Mouse (Mus musculus) MN1 (cell line): ENCODE data around the gene Ank.
A peak's percentile ranks its signal among the peaks of the same experiment; 100 is the strongest.
"Not testable (repeated sequence)": the region's sequence is repeated elsewhere in the genome, so short reads cannot be mapped to it uniquely, and the experiment has no call there.

ENCODE experiments used
- DNase-seq: peaks from one replicate; pipeline ENCODE4 v3.0.0-alpha.2; 2016; ENCODE audit warnings: low spot score

The Ank gene

GRCm38 (mm10) chr15:27466131-27467080 is at the start of gene Ank:
Gene Ank (plus strand): TSS chr15:27466677.
- DNase-seq: peak; percentile 86

GRCm38 (mm10) chr15:27418566-27419331 is 47.7 kb upstream of the Ank start:
- no peak for DNase-seq

- no peak for DNase-seq
These were observed 44.9 kb upstream of the Ank start for GRCm38 (mm10) chr15:27421531-27421930.

- DNase-seq: no peak
These were observed 38.9 kb upstream of the Ank start for GRCm38 (mm10) chr15:27427581-27427980.

GRCm38 (mm10) chr15:27430241-27430640 is 36.2 kb upstream of the Ank start:
- no peak for DNase-seq

- no peak for DNase-seq
These were observed 33.4 kb upstream of the Ank start for GRCm38 (mm10) chr15:27432851-27433615.

- DNase-seq: no peak
These were observed 31.1 kb upstream of the Ank start for GRCm38 (mm10) chr15:27435409-27435808.

- no peak for DNase-seq
These were observed 30.3 kb upstream of the Ank start for GRCm38 (mm10) chr15:27436194-27436593.

GRCm38 (mm10) chr15:27441053-27441452 is 25.4 kb upstream of the Ank start:
- DNase-seq: no peak

- no peak for DNase-seq
These were observed 24.9 kb upstream of the Ank start for GRCm38 (mm10) chr15:27441529-27441928.

- DNase-seq: no peak
These were observed 24.5 kb upstream of the Ank start for GRCm38 (mm10) chr15:27441951-27442350.

GRCm38 (mm10) chr15:27444772-27445347 is 21.6 kb upstream of the Ank start:
- no peak for DNase-seq

GRCm38 (mm10) chr15:27450689-27451088 is 15.8 kb upstream of the Ank start:
- DNase-seq: no peak

GRCm38 (mm10) chr15:27451760-27452159 is 14.7 kb upstream of the Ank start:
- DNase-seq: no peak

GRCm38 (mm10) chr15:27452496-27452895 is 14.0 kb upstream of the Ank start:
- no peak for DNase-seq

- no peak for DNase-seq
These were observed 9.5 kb upstream of the Ank start for GRCm38 (mm10) chr15:27457001-27457400.

- not testable (repeated sequence) for DNase-seq
These were observed 6.7 kb upstream of the Ank start for GRCm38 (mm10) chr15:27459781-27460180.

GRCm38 (mm10) chr15:27461336-27462245 is 4.9 kb upstream of the Ank start:
- peak; percentile 42 for DNase-seq

GRCm38 (mm10) chr15:27463876-27464275 is 2.6 kb upstream of the Ank start:
- no peak for DNase-seq

GRCm38 (mm10) chr15:27465391-27466005 is 979 bp upstream of the Ank start:
- DNase-seq: peak; percentile 55
